Mouse (Mus musculus) left cerebral cortex, postnatal 36 days (tissue): ENCODE data around the gene Hoxa7. TPM values are rescaled to one million over a fixed set of nuclear protein-coding genes. Genes with fewer than 3 reads are reported as not detected.

Experiments
- DNase-seq, 2 experiments: peaks; one replicate each; pipeline ENCODE4 v3.0.0; 2021 to 2022; ENCODE audit warnings: low spot score in 2 of 2, mixed read lengths in 1 of 2
- intact Hi-C: fragments of 180-260 bp; cut with DNase I; formaldehyde crosslinking; loops from one replicate; pipeline ENCODE4 v1.15.1; 2025
- microRNA-seq: library from miRNA; unstranded; fragments of <30 nt; microRNA quantifications from one replicate; pipeline ENCODE4 v1.2.0, GENCODE M21; 2022
- total RNA-seq, 2 experiments: library from RNA; stranded (reverse); gene quantifications; 2 replicates each; pipeline ENCODE4 v1.2.3; 2021

Gene Hoxa7
- total RNA-seq, 2 experiments from 2014 or later = not detected

- intact Hi-C loops = no loop called here
- DNase-seq = no peak
These were observed 50.3 kb downstream of the Hoxa7 start for GRCm38 (mm10) chr6:52171331-52171730.

GRCm38 (mm10) chr6:52170898-52171223 is 50.8 kb downstream of the Hoxa7 start:
- intact Hi-C loops = no loop called here
- no peak for DNase-seq

GRCm38 (mm10) chr6:52170166-52170897 is 51.3 kb downstream of the Hoxa7 start:
- intact Hi-C loops = no loop called here
- DNase-seq = no peak

DNA sequence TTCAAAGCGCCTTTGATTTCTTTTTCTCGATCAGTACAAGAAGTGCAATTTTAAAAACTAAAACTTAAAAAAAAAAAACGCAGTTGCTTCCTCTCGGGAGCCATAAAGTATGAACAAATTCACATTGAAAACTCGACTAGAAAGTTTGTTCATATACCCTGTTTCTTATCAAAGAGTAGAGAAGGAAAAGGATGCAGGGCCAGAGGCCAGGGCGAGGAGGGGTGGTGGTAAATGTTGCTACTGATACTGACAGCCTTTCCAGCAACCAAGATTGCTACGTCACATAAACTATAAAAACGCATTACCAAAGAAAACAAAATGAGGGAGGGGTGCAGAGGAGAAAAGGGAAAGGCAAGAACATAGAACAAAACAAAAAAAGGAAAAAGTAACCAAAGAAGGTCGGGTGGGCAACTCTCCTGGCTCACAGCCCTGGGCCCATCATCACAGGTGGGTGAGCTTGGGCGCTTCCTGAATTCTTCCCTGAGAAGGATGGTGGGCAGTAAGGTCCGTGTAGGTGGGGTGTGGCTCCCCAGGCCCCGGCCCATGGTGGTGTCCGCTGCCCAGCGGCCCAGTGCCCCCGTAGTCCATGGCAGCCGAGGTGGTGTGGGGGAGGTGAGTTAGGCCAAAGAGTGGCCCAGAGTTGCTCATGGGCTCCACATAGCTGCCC is 52.0 kb downstream of the Hoxa7 start:
- DNase-seq = no peak
- intact Hi-C loops = loop anchor here (5.0 kb wide), 1 partner anchor 33 kb away; the partner anchor contains the start of gene Hoxa5

- no peak for DNase-seq
- intact Hi-C loops = loop anchor here (5.0 kb wide), 1 partner anchor 34 kb away; the partner anchor contains the start of gene Hoxa5
These were observed 53.2 kb downstream of the Hoxa7 start for GRCm38 (mm10) chr6:52168191-52169055.

- intact Hi-C loops = loop anchor here (5.0 kb wide), 1 partner anchor 35 kb away; the partner anchor contains the start of gene Hoxa5
- DNase-seq = no peak
These were observed 53.9 kb downstream of the Hoxa7 start for GRCm38 (mm10) chr6:52167736-52168161.

GRCm38 (mm10) chr6:52167176-52167575 is 54.5 kb downstream of the Hoxa7 start:
- intact Hi-C loops = loop anchor here (5.0 kb wide), 1 partner anchor 35 kb away; the partner anchor contains the start of gene Hoxa5
- DNase-seq = no peak

- intact Hi-C loops = loop anchor here (5.0 kb wide), 1 partner anchor 36 kb away; the partner anchor contains the start of gene Hoxa5
- DNase-seq = no peak
These were observed 55.1 kb downstream of the Hoxa7 start for GRCm38 (mm10) chr6:52166431-52167077.

DNA sequence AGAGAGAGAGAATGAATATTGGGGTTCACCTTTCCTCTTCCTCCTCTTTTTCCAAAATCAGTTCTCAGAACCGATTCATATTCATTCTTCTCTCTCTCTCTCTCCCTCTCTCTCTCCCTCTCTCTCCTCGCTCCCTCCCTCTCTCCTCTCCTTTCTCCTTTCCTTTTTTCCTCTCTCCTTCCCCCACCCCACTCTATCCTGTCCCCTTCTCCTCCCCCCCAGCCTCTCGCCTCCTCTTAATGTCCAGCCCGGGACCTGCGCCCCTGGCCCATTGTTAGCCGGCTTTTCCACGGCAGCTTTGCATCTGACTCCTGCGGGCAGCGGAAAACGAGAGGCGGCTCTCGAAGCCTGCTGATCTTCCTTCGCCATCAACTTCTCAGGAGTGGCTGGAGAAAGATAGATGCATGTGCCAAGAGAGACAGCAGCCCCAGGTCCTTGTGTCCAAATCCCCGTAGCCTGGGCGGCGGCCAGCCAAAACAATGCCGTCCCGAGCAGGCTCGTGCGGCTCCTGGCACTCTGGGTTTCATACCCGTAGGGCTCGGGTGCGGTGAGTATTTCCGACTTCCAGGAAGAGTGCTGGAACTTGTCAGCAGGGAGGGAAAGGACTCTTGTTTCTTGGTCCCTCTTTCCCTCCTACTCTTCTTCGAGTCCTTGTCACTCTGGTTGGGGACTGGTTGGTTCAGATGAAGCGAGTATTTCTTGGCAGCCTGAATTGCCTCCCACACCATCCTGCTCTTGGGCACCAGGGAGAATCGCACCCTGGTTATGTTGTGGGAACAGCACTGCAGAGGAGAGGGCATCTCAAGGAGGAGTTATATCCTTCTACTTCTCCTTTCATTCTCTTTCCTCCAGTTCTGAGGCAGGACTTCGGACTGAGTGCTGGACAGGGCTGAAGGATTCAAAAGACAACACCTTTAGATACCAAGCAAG is 55.9 kb downstream of the Hoxa7 start:
- intact Hi-C loops = loop anchor here (5.0 kb wide), 1 partner anchor 37 kb away; the partner anchor contains the start of gene Hoxa5
- no peak for DNase-seq

GRCm38 (mm10) chr6:52164626-52165440 is 56.8 kb downstream of the Hoxa7 start, which contains the start of gene Hoxa2:
Hoxa2 (minus strand) TSS chr6:52164831.
- intact Hi-C loops = loop anchor here (5.0 kb wide), 2 partner anchors 37 to 988 kb away; partner anchors contain the start of gene Hoxa5

More at GRCm38 (mm10) chr6:52164626-52165440, 56.8 kb downstream of the Hoxa7 start, which contains the start of gene Hoxa2:
- DNase-seq = no peak

Small RNA genes within 50 kb of the gene (microRNA-seq; reads per million reads assigned to microRNA genes)
- 2.3 reads per million for gene Mir196b

Other genes starting within 250 kb of the Hoxa7 start
- gene Skap2, start 209.3 kb downstream of the Hoxa7 start, total RNA-seq = 10 to 100 TPM in 1 of 2 experiments, 1 to 10 TPM in 1; 8.5 to 10.5 TPM
- gene Hoxa1, start 63.5 kb downstream of the Hoxa7 start, total RNA-seq = not detected
- not detected for gene Hoxa2, start 57.0 kb downstream of the Hoxa7 start, total RNA-seq
- not detected for gene 5730596B20Rik, start 44.4 kb downstream of the Hoxa7 start, total RNA-seq
- not detected for gene Hoxa4, start 30.1 kb downstream of the Hoxa7 start, total RNA-seq
- gene Hoxa5, start 17.3 kb downstream of the Hoxa7 start, total RNA-seq = not detected
- gene Hoxa6, start 13.1 kb downstream of the Hoxa7 start, total RNA-seq = not detected
- not detected for gene Hoxa3, start 8.5 kb downstream of the Hoxa7 start, total RNA-seq
- not detected for gene Gm28308, start 8.5 kb downstream of the Hoxa7 start, total RNA-seq
- not detected for gene Hoxa9, start 9.2 kb upstream of the Hoxa7 start, total RNA-seq
- gene Hoxa10, start 19.0 kb upstream of the Hoxa7 start, total RNA-seq = not detected
- gene Hoxa11, start 24.0 kb upstream of the Hoxa7 start, total RNA-seq = not detected
- gene Hoxa13, start 39.0 kb upstream of the Hoxa7 start, total RNA-seq = not detected
- not detected for gene Evx1, start 91.6 kb upstream of the Hoxa7 start, total RNA-seq